Mouse (Mus musculus): Measurements from ENCODE around the gene Tnfrsf1b. TPM values are rescaled to one million over a fixed set of nuclear protein-coding genes. Genes with fewer than 3 reads are reported as not detected.

The Tnfrsf1b gene
- polyA plus RNA-seq, 1 experiment from 2014 or later = 8.4 TPM

- WGBS = 71% methylated on average over 4 of the region's 4 CpGs
Measured at GRCm38 (mm10) chr4:145250002-145250401, 3.3 kb upstream of the Tnfrsf1b start.

GRCm38 (mm10) chr4:145247556-145247955 lies 886 bp upstream of the Tnfrsf1b start:
- DNase-seq (ENCODE audit: low spot score) (no peak), ATAC-seq (no peak)
- Histone ChIP-seq H3K9ac (replicated peaks; ENCODE audit: low read depth) (no peak overlapping the region), H3K4me3 (ENCODE audit: low read depth, low read length) (no peak overlapping the region), H3K36me3 (ENCODE audit: insufficient read depth, low read length) (no peaks in the 10 kb centered on the region), H3K27ac (ENCODE audit: low read length) (no peak overlapping the region), H3K4me1 (ENCODE audit: insufficient read depth, low read depth, low read length) (no peaks in the 10 kb centered on the region), H3K27me3 (replicated peaks; ENCODE audit: insufficient read depth, low read length) (0 out of 2 replicates have a peak, but pooled peaks cover 11% of the 10 kb centered on the region), H3K4me2 (replicated peaks; ENCODE audit: low read depth, low read length) (no peak overlapping the region), H3K9me3 (ENCODE audit: low read length) (no peaks in the 10 kb centered on the region)
- 83% methylated on average over 2 of the region's 2 CpGs for WGBS
- TF ChIP-seq CTCF (IDR thresholded peaks at IDR 0.05) (no peak), EP300 (IDR thresholded peaks at IDR 0.05) (no peak)

More at GRCm38 (mm10) chr4:145250002-145250401, 3.3 kb upstream of the Tnfrsf1b start:
- no peak overlapping the region for H3K27ac ChIP-seq (ENCODE audit: low read length)
- 0 out of 2 replicates have a peak, but pooled peaks cover 9% of the 10 kb centered on the region for H3K27me3 ChIP-seq (replicated peaks; ENCODE audit: insufficient read depth, low read length)
- no peak overlapping the region for H3K4me3 ChIP-seq (ENCODE audit: low read depth, low read length)
- no peak overlapping the region for H3K4me2 ChIP-seq (replicated peaks; ENCODE audit: low read depth, low read length)
- no peak overlapping the region for H3K9ac ChIP-seq (replicated peaks; ENCODE audit: low read depth)
- H3K9me3 ChIP-seq (ENCODE audit: low read length) = no peaks in the 10 kb centered on the region
- DNase-seq (ENCODE audit: low spot score) = no peak
- no peaks in the 10 kb centered on the region for H3K36me3 ChIP-seq (ENCODE audit: insufficient read depth, low read length)
- no peak for TF ChIP-seq EP300 (IDR thresholded peaks at IDR 0.05)
- no peak for TF ChIP-seq CTCF (IDR thresholded peaks at IDR 0.05)
- no peak for ATAC-seq
- no peaks in the 10 kb centered on the region for H3K4me1 ChIP-seq (ENCODE audit: insufficient read depth, low read depth, low read length)

- Histone ChIP-seq H3K9ac (replicated peaks; ENCODE audit: low read depth) (no peak overlapping the region), H3K4me3 (ENCODE audit: low read depth, low read length) (peak overlapping the region; percentile 60), H3K27me3 (replicated peaks; ENCODE audit: insufficient read depth, low read length) (0 out of 2 replicates have a peak, but pooled peaks cover 11% of the 10 kb centered on the region), H3K9me3 (ENCODE audit: low read length) (no peaks in the 10 kb centered on the region), H3K4me2 (replicated peaks; ENCODE audit: low read depth, low read length) (peak overlapping the region; percentile 92), H3K27ac (ENCODE audit: low read length) (no peak overlapping the region), H3K36me3 (ENCODE audit: insufficient read depth, low read length) (no peaks in the 10 kb centered on the region), H3K4me1 (ENCODE audit: insufficient read depth, low read depth, low read length) (no peaks in the 10 kb centered on the region)
- TF ChIP-seq CTCF (IDR thresholded peaks at IDR 0.05) (no peak), EP300 (IDR thresholded peaks at IDR 0.05) (no peak)
- WGBS = 88% methylated on average over 3 of the region's 3 CpGs
- ATAC-seq (no peak), DNase-seq (ENCODE audit: low spot score) (no peak)
Measured at GRCm38 (mm10) chr4:145245581-145245980, 1.1 kb downstream of the Tnfrsf1b start.

GRCm38 (mm10) chr4:145244676-145245075 lies 2.0 kb downstream of the Tnfrsf1b start:
- ATAC-seq = no peak
- Histone ChIP-seq H3K4me2 (replicated peaks; ENCODE audit: low read depth, low read length) (no peak overlapping the region), H3K27me3 (replicated peaks; ENCODE audit: insufficient read depth, low read length) (0 out of 2 replicates have a peak, but pooled peaks cover 11% of the 10 kb centered on the region), H3K9me3 (ENCODE audit: low read length) (no peaks in the 10 kb centered on the region), H3K27ac (ENCODE audit: low read length) (no peak overlapping the region), H3K9ac (replicated peaks; ENCODE audit: low read depth) (no peak overlapping the region), H3K4me3 (ENCODE audit: low read depth, low read length) (no peak overlapping the region), H3K36me3 (ENCODE audit: insufficient read depth, low read length) (no peaks in the 10 kb centered on the region), H3K4me1 (ENCODE audit: insufficient read depth, low read depth, low read length) (peaks cover 2% of the 10 kb centered on the region; the same call in 1 of the 2 replicates)
- no peak for DNase-seq (ENCODE audit: low spot score)
- TF ChIP-seq CTCF (IDR thresholded peaks at IDR 0.05) (no peak), EP300 (IDR thresholded peaks at IDR 0.05) (no peak)
- WGBS = 82% methylated on average over 2 of the region's 2 CpGs

GRCm38 (mm10) chr4:145242719-145243350 lies 3.8 kb downstream of the Tnfrsf1b start:
- H3K27me3 ChIP-seq (replicated peaks; ENCODE audit: insufficient read depth, low read length) = 0 out of 2 replicates have a peak, but pooled peaks cover 9% of the 10 kb centered on the region
- peaks cover 5% of the 10 kb centered on the region; the same call in 1 of the 2 replicates for H3K4me1 ChIP-seq (ENCODE audit: insufficient read depth, low read depth, low read length)
- no peak overlapping the region for H3K4me2 ChIP-seq (replicated peaks; ENCODE audit: low read depth, low read length)
- no peaks in the 10 kb centered on the region for H3K9me3 ChIP-seq (ENCODE audit: low read length)
- no peak for TF ChIP-seq EP300 (IDR thresholded peaks at IDR 0.05)
- no peak for TF ChIP-seq CTCF (IDR thresholded peaks at IDR 0.05)
- no peak overlapping the region for H3K27ac ChIP-seq (ENCODE audit: low read length)
- DNase-seq (ENCODE audit: low spot score) = no peak
- no peak overlapping the region for H3K9ac ChIP-seq (replicated peaks; ENCODE audit: low read depth)
- ATAC-seq = no peak
- no peaks in the 10 kb centered on the region for H3K36me3 ChIP-seq (ENCODE audit: insufficient read depth, low read length)
- 48% methylated on average over 1 of the region's 1 CpGs for WGBS
- no peak overlapping the region for H3K4me3 ChIP-seq (ENCODE audit: low read depth, low read length)

DNA sequence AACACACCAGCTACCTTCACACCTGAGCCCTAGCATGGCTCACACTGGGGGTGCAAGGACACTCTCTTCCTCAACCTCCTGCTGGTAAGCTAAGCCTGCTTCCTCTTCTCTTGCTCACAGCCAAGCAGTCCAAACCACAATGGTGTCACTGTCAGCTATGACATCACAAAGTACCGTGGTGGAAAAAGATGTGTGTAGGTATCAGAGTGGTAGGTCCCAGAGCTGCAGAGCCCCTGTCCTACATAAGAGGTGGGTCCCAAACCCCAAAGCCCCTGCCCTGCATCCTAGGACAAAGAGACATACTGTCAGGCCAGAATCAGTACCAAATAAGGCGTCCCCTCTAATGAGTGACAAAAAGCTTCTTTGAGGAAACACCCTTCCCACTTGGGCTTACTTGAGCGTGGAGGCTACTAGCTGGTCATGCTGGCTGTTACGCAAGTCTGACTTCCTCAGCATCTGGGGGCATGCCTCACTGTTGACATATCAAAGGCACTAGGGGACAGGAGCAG lies 5.9 kb downstream of the Tnfrsf1b start:
- H3K27ac ChIP-seq (ENCODE audit: low read length) = no peak overlapping the region; the same call in 1 of the 2 replicates
- H3K36me3 ChIP-seq (ENCODE audit: insufficient read depth, low read length) = no peaks in the 10 kb centered on the region
- no peak overlapping the region for H3K4me3 ChIP-seq (ENCODE audit: low read depth, low read length)
- peak; percentile 57 for DNase-seq (ENCODE audit: low spot score)
- no peaks in the 10 kb centered on the region for H3K9me3 ChIP-seq (ENCODE audit: low read length)
- 0 out of 2 replicates have a peak, but pooled peaks cover 7% of the 10 kb centered on the region for H3K27me3 ChIP-seq (replicated peaks; ENCODE audit: insufficient read depth, low read length)
- 59% methylated on average over 4 of the region's 4 CpGs for WGBS
- peaks cover 5% of the 10 kb centered on the region; the same call in 1 of the 2 replicates for H3K4me1 ChIP-seq (ENCODE audit: insufficient read depth, low read depth, low read length)
- no peak for TF ChIP-seq EP300 (IDR thresholded peaks at IDR 0.05)
- no peak for TF ChIP-seq CTCF (IDR thresholded peaks at IDR 0.05)
- peak; percentile 55 for ATAC-seq
- no peak overlapping the region for H3K4me2 ChIP-seq (replicated peaks; ENCODE audit: low read depth, low read length)
- no peak overlapping the region for H3K9ac ChIP-seq (replicated peaks; ENCODE audit: low read depth)

All from lung, postnatal 0 days (tissue).